Mouse (Mus musculus): Measurements from ENCODE around the gene Katnb1. TPM values are rescaled to one million over a fixed set of nuclear protein-coding genes. Genes with fewer than 3 reads are reported as not detected.

Katnb1 gene
- total and polyA plus RNA-seq, 2 experiments from 2014 or later = 49.5 to 50.6 TPM

GRCm38 (mm10) chr8:95084261-95084660 is 3.3 kb downstream of the Katnb1 start:
- ATAC-seq (no peak), DNase-seq (no peak)
- no peak overlapping the region for H3K27ac ChIP-seq (ENCODE audit: low read depth, low read length)
- H3K9ac ChIP-seq = no peak overlapping the region
- WGBS = 85% methylated on average over 4 of the region's 4 CpGs
- no peak for TF ChIP-seq CTCF (IDR thresholded peaks at IDR 0.05; ENCODE audit: low read depth)
- H3K4me1 ChIP-seq (ENCODE audit: insufficient read depth) = peaks cover 7% of the 10 kb centered on the region; the same call in 1 of the 2 replicates
- no peak overlapping the region for H3K4me3 ChIP-seq (ENCODE audit: low read depth, low read length)
- no peaks in the 10 kb centered on the region for H3K9me3 ChIP-seq (ENCODE audit: low read length)
- no peak overlapping the region for H3K4me2 ChIP-seq (ENCODE audit: low read depth)
- no peaks in the 10 kb centered on the region for H3K27me3 ChIP-seq (ENCODE audit: insufficient read depth, low read length)
- peaks cover 44% of the 10 kb centered on the region for H3K36me3 ChIP-seq (ENCODE audit: insufficient read depth)

- Histone ChIP-seq H3K4me3 (ENCODE audit: low read depth, low read length) (no peak overlapping the region), H3K27ac (ENCODE audit: low read depth, low read length) (no peak overlapping the region), H3K36me3 (ENCODE audit: insufficient read depth) (peaks cover 48% of the 10 kb centered on the region), H3K27me3 (ENCODE audit: insufficient read depth, low read length) (no peaks in the 10 kb centered on the region), H3K9ac (no peak overlapping the region), H3K4me2 (ENCODE audit: low read depth) (no peak overlapping the region), H3K4me1 (ENCODE audit: insufficient read depth) (peaks cover 7% of the 10 kb centered on the region; the same call in 1 of the 2 replicates), H3K9me3 (ENCODE audit: low read length) (no peaks in the 10 kb centered on the region)
- ATAC-seq (no peak), DNase-seq (no peak)
- WGBS = 90% methylated on average over 10 of the region's 10 CpGs
- no peak for TF ChIP-seq CTCF (IDR thresholded peaks at IDR 0.05; ENCODE audit: low read depth)
These were observed 3.9 kb downstream of the Katnb1 start for GRCm38 (mm10) chr8:95084744-95085431.

GRCm38 (mm10) chr8:95085432-95086141 is 4.6 kb downstream of the Katnb1 start:
- no peak for TF ChIP-seq CTCF (IDR thresholded peaks at IDR 0.05; ENCODE audit: low read depth)
- DNase-seq (no peak), ATAC-seq (no peak)
- no peak overlapping the region for H3K9ac ChIP-seq
- peaks cover 55% of the 10 kb centered on the region for H3K36me3 ChIP-seq (ENCODE audit: insufficient read depth)
- H3K9me3 ChIP-seq (ENCODE audit: low read length) = no peaks in the 10 kb centered on the region
- H3K4me3 ChIP-seq (ENCODE audit: low read depth, low read length) = no peak overlapping the region
- no peak overlapping the region for H3K27ac ChIP-seq (ENCODE audit: low read depth, low read length)
- no peak overlapping the region for H3K4me2 ChIP-seq (ENCODE audit: low read depth)
- 86% methylated on average over 7 of the region's 7 CpGs for whole genome bisulfite sequencing
- peaks cover 7% of the 10 kb centered on the region; the same call in 1 of the 2 replicates for H3K4me1 ChIP-seq (ENCODE audit: insufficient read depth)
- H3K27me3 ChIP-seq (ENCODE audit: insufficient read depth, low read length) = no peaks in the 10 kb centered on the region

- Histone ChIP-seq H3K4me3 (ENCODE audit: low read depth, low read length) (no peak overlapping the region), H3K9me3 (ENCODE audit: low read length) (no peaks in the 10 kb centered on the region), H3K4me1 (ENCODE audit: insufficient read depth) (no peaks in the 10 kb centered on the region), H3K4me2 (ENCODE audit: low read depth) (no peak overlapping the region), H3K27me3 (ENCODE audit: insufficient read depth, low read length) (no peaks in the 10 kb centered on the region), H3K36me3 (ENCODE audit: insufficient read depth) (peaks cover 92% of the 10 kb centered on the region), H3K27ac (ENCODE audit: low read depth, low read length) (no peak overlapping the region), H3K9ac (no peak overlapping the region)
- ATAC-seq (no peak), DNase-seq (no peak)
- WGBS = 88% methylated on average over 4 of the region's 4 CpGs
- no peak for TF ChIP-seq CTCF (IDR thresholded peaks at IDR 0.05; ENCODE audit: low read depth)
These were observed 12.6 kb downstream of the Katnb1 start for GRCm38 (mm10) chr8:95093574-95093973.

GRCm38 (mm10) chr8:95099009-95099408 is 18.0 kb downstream of the Katnb1 start:
- Histone ChIP-seq H3K36me3 (ENCODE audit: insufficient read depth) (peaks cover 79% of the 10 kb centered on the region), H3K9me3 (ENCODE audit: low read length) (no peaks in the 10 kb centered on the region), H3K4me3 (ENCODE audit: low read depth, low read length) (no peak overlapping the region), H3K9ac (no peak overlapping the region), H3K4me1 (ENCODE audit: insufficient read depth) (no peaks in the 10 kb centered on the region), H3K4me2 (ENCODE audit: low read depth) (no peak overlapping the region), H3K27ac (ENCODE audit: low read depth, low read length) (no peak overlapping the region), H3K27me3 (ENCODE audit: insufficient read depth, low read length) (no peaks in the 10 kb centered on the region)
- ATAC-seq (peak; percentile 74), DNase-seq (peak; percentile 70)
- WGBS = 23% methylated on average over 5 of the region's 5 CpGs
- TF ChIP-seq CTCF (IDR thresholded peaks at IDR 0.05; ENCODE audit: low read depth) = peak; percentile 96

GRCm38 (mm10) chr8:95101972-95102371 is 21.0 kb downstream of the Katnb1 start:
- ATAC-seq = 0 out of 2 replicates have a peak, but pooled peaks have one; percentile 17
- Histone ChIP-seq H3K9ac (no peak overlapping the region), H3K4me1 (ENCODE audit: insufficient read depth) (no peaks in the 10 kb centered on the region), H3K4me2 (ENCODE audit: low read depth) (no peak overlapping the region), H3K27ac (ENCODE audit: low read depth, low read length) (no peak overlapping the region), H3K27me3 (ENCODE audit: insufficient read depth, low read length) (no peaks in the 10 kb centered on the region), H3K36me3 (ENCODE audit: insufficient read depth) (peaks cover 76% of the 10 kb centered on the region), H3K4me3 (ENCODE audit: low read depth, low read length) (no peak overlapping the region), H3K9me3 (ENCODE audit: low read length) (no peaks in the 10 kb centered on the region)
- DNase-seq = peak; percentile 28
- WGBS = 74% methylated on average over 4 of the region's 4 CpGs
- TF ChIP-seq CTCF (IDR thresholded peaks at IDR 0.05; ENCODE audit: low read depth) = peak; percentile 65

- Histone ChIP-seq H3K4me2 (ENCODE audit: low read depth) (no peak overlapping the region), H3K9ac (no peak overlapping the region), H3K36me3 (ENCODE audit: insufficient read depth) (peaks cover 58% of the 10 kb centered on the region), H3K27ac (ENCODE audit: low read depth, low read length) (no peak overlapping the region), H3K9me3 (ENCODE audit: low read length) (no peaks in the 10 kb centered on the region), H3K4me1 (ENCODE audit: insufficient read depth) (no peaks in the 10 kb centered on the region), H3K27me3 (ENCODE audit: insufficient read depth, low read length) (no peaks in the 10 kb centered on the region), H3K4me3 (ENCODE audit: low read depth, low read length) (no peak overlapping the region)
- ATAC-seq = no peak
- TF ChIP-seq CTCF (IDR thresholded peaks at IDR 0.05; ENCODE audit: low read depth) = no peak
- DNase-seq = no peak
- 80% methylated on average over 13 of the region's 13 CpGs for WGBS
These were observed 26.3 kb downstream of the Katnb1 start for GRCm38 (mm10) chr8:95107306-95107705.
